9 mouse cellular contexts compared by ENCODE assay signal in genomic region chr9:47471767-47472420, GRCm38 (mm10). TPM values are rescaled to one million over a fixed set of nuclear protein-coding genes. Genes with fewer than 3 reads are reported as not detected.
DNase-seq lines count a peak whose midpoint lies in the region; ATAC-seq and TF ChIP-seq lines count a peak whose summit lies in the region.
"Had no signal": no experiment of that assay in that cellular context is flagged by ENCODE, and none has a peak within 500 bp of the region (broad histone marks: within the 10 kb centered on the region; RNA-seq: fewer than 3 reads in every experiment).

No protein-coding gene starts in this region.

- TF ChIP-seq EP300 in lung, postnatal 0 days (IDR thresholded peaks at IDR 0.05), result peak; percentile 68

- no peaks in the 10 kb centered on the region for H3K27me3 ChIP-seq in midbrain, embryonic 11.5 days (ENCODE audit: control insufficient read depth, insufficient read depth, low read length)
- peaks cover 5% of the 10 kb centered on the region; the same call in 1 of the 2 replicates for H3K27me3 ChIP-seq in midbrain, embryonic 10.5 days (ENCODE audit: low read depth, poor library complexity, severe bottlenecking)
- H3K27me3 ChIP-seq in heart, embryonic 16.5 days (ENCODE audit: control insufficient read depth, insufficient read depth, low read length), result 0 out of 2 replicates have a peak, but pooled peaks cover 1% of the 10 kb centered on the region
- no peaks in the 10 kb centered on the region for H3K27me3 ChIP-seq in lung, postnatal 0 days (replicated peaks; ENCODE audit: insufficient read depth, low read length)
- H3K27me3 ChIP-seq: hindbrain, embryonic 15.5 days had no signal

- H3K27ac ChIP-seq in midbrain, embryonic 11.5 days (ENCODE audit: low read depth, low read length), result no peak overlapping the region
- no peak overlapping the region for H3K27ac ChIP-seq in midbrain, embryonic 10.5 days (replicated peaks)
- no peak overlapping the region for H3K27ac ChIP-seq in heart, embryonic 16.5 days (ENCODE audit: low read length)
- H3K27ac ChIP-seq in lung, postnatal 0 days (ENCODE audit: low read length), result no peak overlapping the region; the same call in 1 of the 2 replicates
- H3K27ac ChIP-seq: hindbrain, embryonic 15.5 days had no signal

- no peak for TF ChIP-seq CTCF in lung, postnatal 0 days (IDR thresholded peaks at IDR 0.05)

- DNase-seq in midbrain, embryonic 11.5 days (ENCODE audit: low spot score, missing footprints), result peak; percentile 75
- DNase-seq in midbrain, embryonic 10.5 days (ENCODE audit: low spot score), result no peak
- DNase-seq in cerebellum, postnatal 10 days, result peak; percentile 56 to 61
- DNase-seq in lung, postnatal 0 days (ENCODE audit: low spot score), result peak; percentile 58
- no peak for DNase-seq in left cerebral cortex, postnatal 14 days (ENCODE audit: low spot score in 2 of 2)

- H3K4me3 ChIP-seq in midbrain, embryonic 11.5 days (ENCODE audit: low read depth, low read length), result no peak overlapping the region
- no peak overlapping the region for H3K4me3 ChIP-seq in midbrain, embryonic 10.5 days
- no peak overlapping the region for H3K4me3 ChIP-seq in heart, embryonic 16.5 days (ENCODE audit: low read length)
- no peak overlapping the region for H3K4me3 ChIP-seq in lung, postnatal 0 days (ENCODE audit: low read depth, low read length)
- H3K4me3 ChIP-seq: hindbrain, embryonic 15.5 days had no signal

- intact Hi-C loops in left cerebral cortex, postnatal 14 days (cut with DNase I), result no loop called here

- no peak overlapping the region for H3K9ac ChIP-seq in midbrain, embryonic 11.5 days (ENCODE audit: low read length)
- no peak overlapping the region for H3K9ac ChIP-seq in heart, embryonic 16.5 days (ENCODE audit: low read length)
- H3K9ac ChIP-seq in lung, postnatal 0 days (replicated peaks; ENCODE audit: low read depth), result no peak overlapping the region
- H3K9ac ChIP-seq: hindbrain, embryonic 15.5 days had no signal

- no peaks in the 10 kb centered on the region for H3K9me3 ChIP-seq in midbrain, embryonic 11.5 days (ENCODE audit: control insufficient read depth, low read length)
- H3K9me3 ChIP-seq in midbrain, embryonic 10.5 days (replicated peaks), result no peaks in the 10 kb centered on the region
- no peaks in the 10 kb centered on the region for H3K9me3 ChIP-seq in heart, embryonic 16.5 days (replicated peaks; ENCODE audit: control insufficient read depth, low read length)
- H3K9me3 ChIP-seq in lung, postnatal 0 days (ENCODE audit: low read length), result no peaks in the 10 kb centered on the region
- H3K9me3 ChIP-seq: hindbrain, embryonic 15.5 days had no signal

- no peak overlapping the region for H3K4me2 ChIP-seq in midbrain, embryonic 11.5 days
- H3K4me2 ChIP-seq in heart, embryonic 16.5 days (ENCODE audit: low read depth, low read length), result no peak overlapping the region
- no peak overlapping the region for H3K4me2 ChIP-seq in lung, postnatal 0 days (replicated peaks; ENCODE audit: low read depth, low read length)
- H3K4me2 ChIP-seq: hindbrain, embryonic 15.5 days had no signal

- H3K4me1 ChIP-seq in midbrain, embryonic 11.5 days (ENCODE audit: control insufficient read depth, insufficient read depth, low read length), result peaks cover 3% of the 10 kb centered on the region
- peaks cover 14% of the 10 kb centered on the region for H3K4me1 ChIP-seq in midbrain, embryonic 10.5 days
- H3K4me1 ChIP-seq in heart, embryonic 16.5 days (ENCODE audit: control insufficient read depth, insufficient read depth, low read length), result peaks cover 3% of the 10 kb centered on the region; the same call in 1 of the 2 replicates
- no peaks in the 10 kb centered on the region for H3K4me1 ChIP-seq in lung, postnatal 0 days (ENCODE audit: insufficient read depth, low read depth, low read length)
- H3K4me1 ChIP-seq: hindbrain, embryonic 15.5 days had no signal

- no peaks in the 10 kb centered on the region for H3K36me3 ChIP-seq in midbrain, embryonic 11.5 days (ENCODE audit: control insufficient read depth, insufficient read depth, low read length)
- no peaks in the 10 kb centered on the region for H3K36me3 ChIP-seq in midbrain, embryonic 10.5 days
- no peaks in the 10 kb centered on the region for H3K36me3 ChIP-seq in heart, embryonic 16.5 days (ENCODE audit: control insufficient read depth, insufficient read depth)
- no peaks in the 10 kb centered on the region for H3K36me3 ChIP-seq in lung, postnatal 0 days (ENCODE audit: insufficient read depth, low read length)
- H3K36me3 ChIP-seq: hindbrain, embryonic 15.5 days had no signal

- 34% methylated on average over 10 of the region's 10 CpGs for WGBS in midbrain, embryonic 11.5 days
- 39% methylated on average over 10 of the region's 10 CpGs for WGBS in midbrain, embryonic 10.5 days
- WGBS in heart, embryonic 16.5 days, result 39% methylated on average over 10 of the region's 10 CpGs
- WGBS in lung, postnatal 0 days, result 31% methylated on average over 10 of the region's 10 CpGs

- no peak for ATAC-seq in midbrain, embryonic 11.5 days (ENCODE audit: low FRiP score)
- peak; percentile 73 for ATAC-seq in heart, embryonic 16.5 days (replicated peaks; ENCODE audit: extremely low read depth, insufficient read depth, low FRiP score)
- peak; percentile 78 for ATAC-seq in lung, postnatal 0 days
- no peak for ATAC-seq in frontal cortex, adult (ENCODE audit: low TSS enrichment)
- ATAC-seq in activated CD4-positive, CD25-positive, alpha-beta regulatory T cell, adult 4 months, result no peak

RNA-seq across cellular contexts. Expression of gene Cadm1, which starts 58.1 kb away (rescaled TPM):
- 87.3 and 90.9 TPM in 2 replicates for polyA plus RNA-seq in midbrain, embryonic 11.5 days (2014; fragmentation: Nextera tagmentation; extraction: Ambion mirVana)
- 81.6 and 89.9 TPM in 2 replicates for polyA plus RNA-seq in midbrain, embryonic 10.5 days (2016; fragmentation: Nextera tagmentation; extraction: Ambion mirVana)
- polyA plus RNA-seq in heart, embryonic 16.5 days (2015; fragmentation: Nextera tagmentation; extraction: Ambion mirVana), result 12.7 and 17.5 TPM in 2 replicates
- polyA plus RNA-seq in lung, postnatal 0 days (2015; fragmentation: Nextera tagmentation; extraction: Ambion mirVana), result 84.9 and 89.2 TPM in 2 replicates
- 100 to 1,000 TPM; 201 to 225 TPM for total RNA-seq in left cerebral cortex, postnatal 14 days (2021)
- under 1 TPM; 0.12 to 0.36 TPM for polyA plus RNA-seq in activated CD4-positive, CD25-positive, alpha-beta regulatory T cell, adult 4 months (2017; shearing (Covaris generic))

Comparison
In these comparisons a context has a peak if more than half of its experiments do, and no peak if none do; other contexts are left out.
1. DNase-seq: peak in midbrain, embryonic 11.5 days (single experiment), cerebellum, postnatal 10 days (2 of 2) and lung, postnatal 0 days (single experiment); none in midbrain, embryonic 10.5 days (single experiment) and left cerebral cortex, postnatal 14 days (0 of 2).
2. ATAC-seq: peak in heart, embryonic 16.5 days (single experiment) and lung, postnatal 0 days (single experiment); none in midbrain, embryonic 11.5 days (single experiment), frontal cortex, adult (single experiment) and activated CD4-positive, CD25-positive, alpha-beta regulatory T cell, adult 4 months (single experiment).
3. RNA of gene Cadm1, which starts 58.1 kb away (polyA plus RNA-seq): 87.3 to 90.9 TPM in midbrain, embryonic 11.5 days, 81.6 to 89.9 TPM in midbrain, embryonic 10.5 days, 84.9 to 89.2 TPM in lung, postnatal 0 days and 12.7 to 17.5 TPM in heart, embryonic 16.5 days; 0.12 to 0.36 TPM in activated CD4-positive, CD25-positive, alpha-beta regulatory T cell, adult 4 months; every median in the first group is over 10 times any median in the second.